Mouse (Mus musculus) monocyte, adult 2 months (primary cell): ENCODE results near the gene Dnajc22.
A peak's percentile ranks its signal among the peaks of the same experiment; 100 is the strongest.
"Not testable (repeated sequence)": the region's sequence is repeated elsewhere in the genome, so short reads cannot be mapped to it uniquely, and the experiment has no call there.

Source experiments
- DNase-seq, 2 experiments: peaks; one replicate each; pipeline ENCODE4 v3.0.0; 2022; ENCODE audit warnings: low spot score in 2 of 2, low read depth in 1 of 2

Dnajc22 gene

GRCm38 (mm10) chr15:99092870-99093269 is at the start of gene Dnajc22:
Dnajc22 (plus strand) TSS chr15:99093170.
- DNase-seq = no peak

- DNase-seq = no peak
Observed at GRCm38 (mm10) chr15:99044854-99045253, 48.1 kb upstream of the Dnajc22 start.

- not testable (repeated sequence) for DNase-seq
Observed at GRCm38 (mm10) chr15:99045734-99046133, 47.2 kb upstream of the Dnajc22 start.

DNA sequence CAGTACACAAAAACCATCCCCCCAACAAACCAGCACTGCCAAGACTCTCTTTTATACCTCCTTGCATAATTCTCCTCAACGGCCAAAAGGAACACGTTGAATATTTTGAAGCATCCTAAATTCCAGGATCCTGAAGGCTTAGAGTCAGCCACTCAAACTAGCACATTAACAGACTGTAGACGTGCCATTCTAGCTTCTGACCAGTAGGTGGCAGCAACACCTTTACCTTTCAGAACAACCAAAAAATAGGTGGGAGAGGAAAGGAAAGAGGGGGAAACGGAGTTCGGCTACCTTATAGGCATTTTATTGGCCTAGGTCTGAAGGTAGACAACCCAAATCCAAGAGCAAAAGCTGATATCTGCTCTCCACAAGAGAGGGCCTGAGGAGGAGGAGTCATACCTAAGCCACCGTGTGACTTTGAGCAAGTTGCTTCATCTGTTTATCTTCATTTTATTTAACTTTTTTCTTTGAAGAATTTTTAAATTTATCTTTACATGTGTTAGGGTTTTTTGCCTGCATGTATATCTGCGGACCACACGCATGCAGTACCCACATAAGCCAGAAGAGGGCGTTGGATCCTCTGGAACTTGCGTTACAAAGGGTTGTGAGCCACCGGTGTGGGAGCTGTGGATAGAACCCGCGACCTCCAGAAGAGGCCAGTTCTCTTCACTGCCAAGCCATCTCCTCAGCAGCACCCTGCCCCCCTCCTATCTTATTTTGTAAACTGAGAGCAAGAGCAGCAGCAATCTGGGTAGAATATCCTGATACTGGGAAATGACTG is 43.3 kb upstream of the Dnajc22 start:
- DNase-seq = no peak

GRCm38 (mm10) chr15:99053373-99053772 is 39.6 kb upstream of the Dnajc22 start:
- no peak for DNase-seq

GRCm38 (mm10) chr15:99055040-99055439 is 37.9 kb upstream of the Dnajc22 start, which contains the start of gene Prph:
Prph (plus strand) TSS chr15:99055174.
- DNase-seq = no peak

GRCm38 (mm10) chr15:99055511-99055961 is 37.4 kb upstream of the Dnajc22 start:
- no peak for DNase-seq

- no peak for DNase-seq
Observed at GRCm38 (mm10) chr15:99056332-99056731, 36.6 kb upstream of the Dnajc22 start.

GRCm38 (mm10) chr15:99065557-99066165 is 27.3 kb upstream of the Dnajc22 start:
- DNase-seq = no peak

DNA sequence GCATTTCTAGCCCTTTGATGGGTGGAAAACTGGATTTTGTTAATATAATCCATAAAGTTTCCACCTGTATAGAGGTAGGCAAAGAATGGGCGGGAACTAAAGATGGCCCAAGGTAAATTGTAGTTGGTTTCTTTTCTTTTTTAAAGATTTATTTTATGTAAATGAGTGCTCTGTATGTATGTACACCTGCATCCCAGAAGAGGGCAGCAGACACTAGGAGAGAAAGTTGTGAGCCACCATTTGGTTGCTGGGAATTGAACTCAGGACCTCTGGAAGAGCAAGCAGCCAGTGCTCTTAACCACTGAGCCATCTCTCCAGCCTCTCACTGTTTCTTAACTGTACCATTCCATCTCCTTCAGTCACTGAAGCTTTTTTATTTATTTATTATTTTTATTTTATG is 21.0 kb upstream of the Dnajc22 start:
- DNase-seq = no peak

DNA sequence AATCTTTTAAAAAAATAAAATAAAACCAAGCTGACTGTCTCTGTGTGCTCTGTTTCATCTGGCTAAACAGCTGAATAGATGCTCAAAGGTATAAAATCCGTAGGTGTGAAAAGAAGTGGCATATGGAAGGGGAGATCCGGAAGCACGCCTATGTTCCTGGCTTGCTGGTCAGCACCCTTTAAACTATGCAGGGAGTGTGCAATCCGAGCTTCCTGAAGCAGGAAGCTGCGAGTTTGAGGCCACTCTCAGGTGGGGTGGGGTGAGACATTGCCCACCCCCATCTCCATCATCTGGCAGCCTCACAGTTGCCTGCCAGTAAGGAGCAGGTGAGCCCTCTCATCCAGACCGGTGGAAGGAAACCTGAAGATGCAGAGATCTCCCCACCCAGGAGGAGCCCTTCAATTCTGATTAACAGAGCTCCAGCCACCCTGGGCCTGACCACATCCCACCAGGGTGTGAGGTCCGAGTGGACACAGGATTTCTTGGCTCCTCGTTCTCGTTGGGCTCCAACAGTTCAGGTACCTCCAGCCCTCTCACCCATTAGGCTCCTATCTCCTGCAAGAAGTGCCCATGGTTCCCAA is 18.9 kb upstream of the Dnajc22 start, which contains the start of gene Troap:
Troap (plus strand) TSS at position 557 of the 581 bp plus-strand sequence.
- no peak for DNase-seq

GRCm38 (mm10) chr15:99074600-99075333 is 18.2 kb upstream of the Dnajc22 start:
- peak; percentile 93 to 95 for DNase-seq

- not testable (repeated sequence) for DNase-seq
Observed at GRCm38 (mm10) chr15:99076011-99076410, 17.0 kb upstream of the Dnajc22 start.

DNA sequence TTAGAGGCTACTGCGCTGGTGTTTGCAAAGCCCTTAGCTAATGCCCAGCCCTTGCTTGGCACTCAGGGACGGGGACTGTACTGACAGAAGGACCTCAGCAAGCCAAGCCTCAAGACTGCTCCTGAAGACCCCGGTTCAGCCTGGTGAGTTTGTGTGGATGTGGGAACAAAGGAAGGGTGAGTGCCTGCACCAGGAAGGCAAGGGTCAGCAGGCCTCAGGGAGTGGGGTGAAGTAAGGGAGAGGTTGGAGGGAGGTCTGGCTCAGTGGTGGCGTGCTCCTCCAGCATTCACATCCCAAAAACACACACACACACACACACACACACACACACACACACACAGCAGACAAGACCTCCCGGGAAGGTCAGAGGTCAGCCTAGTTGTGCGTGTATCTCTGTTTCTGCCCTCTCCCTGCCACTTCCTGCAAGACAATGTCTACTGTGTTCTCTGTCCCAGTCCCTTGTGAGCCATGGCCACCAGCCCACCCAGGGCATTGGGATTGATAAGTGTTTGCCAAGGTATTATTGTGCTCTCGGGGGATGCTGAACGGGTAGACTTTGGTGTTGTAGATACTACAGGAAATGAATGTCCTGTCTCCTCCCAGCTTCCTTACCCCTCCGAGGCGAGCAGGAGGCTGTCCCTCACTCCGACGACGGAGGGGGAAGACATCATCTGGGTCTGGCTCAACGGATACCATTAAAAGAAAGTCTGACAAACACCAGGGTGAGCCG is 14.6 kb upstream of the Dnajc22 start:
- no peak for DNase-seq

DNA sequence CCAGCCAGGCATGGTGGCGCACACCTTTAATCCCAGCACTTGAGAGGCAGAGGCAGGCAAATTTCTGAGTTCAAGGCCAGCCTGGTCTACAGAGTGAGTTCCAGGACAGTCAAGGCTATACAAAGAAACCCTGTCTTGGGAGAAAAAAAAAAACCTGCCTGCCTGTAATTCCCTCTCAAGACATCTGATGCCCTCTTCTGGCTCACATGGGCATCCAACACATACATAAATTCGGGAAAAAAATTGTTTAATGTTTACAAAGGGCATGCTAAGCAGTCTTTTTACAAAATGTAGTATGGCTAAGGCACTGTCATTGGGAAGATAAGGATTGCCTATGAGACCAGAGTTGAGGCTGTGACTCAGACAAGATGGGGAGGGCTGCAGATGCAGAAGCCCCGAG is 13.2 kb upstream of the Dnajc22 start:
- DNase-seq = no peak

DNA sequence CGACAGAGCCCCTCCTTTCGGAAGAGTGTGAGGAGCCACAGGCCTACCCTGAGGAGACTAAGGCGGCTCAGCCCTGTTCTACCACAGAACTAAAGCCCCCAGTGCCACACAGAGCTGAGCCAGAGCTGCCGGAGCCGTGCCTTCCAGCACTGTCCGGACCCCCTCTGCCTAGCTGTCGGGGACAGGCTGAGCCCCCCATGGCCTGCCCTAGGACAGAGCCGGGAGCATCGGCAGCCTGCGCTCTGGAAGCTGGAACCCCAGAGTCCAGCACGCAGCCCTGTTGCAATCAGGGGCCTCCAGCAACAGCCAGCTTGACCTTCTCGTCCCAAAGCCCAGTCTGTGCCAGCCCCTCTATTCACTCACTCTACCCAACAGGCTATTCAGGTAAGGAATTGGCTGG is 10.6 kb upstream of the Dnajc22 start:
- DNase-seq = no peak

GRCm38 (mm10) chr15:99082840-99083239 is 10.1 kb upstream of the Dnajc22 start:
- no peak for DNase-seq

GRCm38 (mm10) chr15:99083258-99083657 is 9.7 kb upstream of the Dnajc22 start:
- no peak for DNase-seq

GRCm38 (mm10) chr15:99083867-99084557 is 9.0 kb upstream of the Dnajc22 start:
- DNase-seq = no peak

DNA sequence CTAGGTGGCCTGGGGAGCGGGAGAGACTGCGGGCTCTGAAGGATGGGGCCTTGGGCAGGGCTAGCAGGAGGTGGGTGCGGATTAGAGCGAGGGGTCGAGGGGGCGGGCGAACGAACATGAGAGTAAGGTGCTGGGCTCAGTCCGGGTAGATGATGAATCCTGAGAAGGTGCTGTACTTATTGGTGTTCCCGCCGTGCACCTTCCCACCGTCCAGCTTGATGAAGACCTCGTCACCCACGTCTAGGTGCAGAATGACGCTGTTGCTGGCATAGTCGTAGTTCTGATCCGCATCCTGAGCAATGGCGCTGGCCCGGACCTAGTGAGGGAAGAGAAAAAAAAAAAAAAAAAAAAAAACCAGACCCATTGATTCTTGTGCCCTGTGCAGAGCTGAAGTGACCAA is 8.4 kb upstream of the Dnajc22 start:
- no peak for DNase-seq
